Mouse (Mus musculus) hindbrain, embryonic 11.5 days (tissue): ENCODE measurements around the gene Fkbp4. TPM values are rescaled to one million over a fixed set of nuclear protein-coding genes. Genes with fewer than 3 reads are reported as not detected.
A peak's percentile ranks its signal among the peaks of the same experiment; 100 is the strongest.

Experiments
- ATAC-seq: fragments of 200-750 bp; cut with Nextera tagmentation; 2 replicates; pipeline ENCODE4 v1.8.0; 2017; ENCODE audit warnings: mild to moderate bottlenecking, moderate TSS enrichment, moderate library complexity; ENCODE audit not compliant: low FRiP score
- DNase-seq: peaks from one replicate; pipeline ENCODE4 v3.0.0-alpha.2; 2015; ENCODE audit warnings: low spot score
- H3K27ac ChIP-seq: fragments of 300-500 bp; sonication (generic); 2 replicates; pipeline ENCODE4 v1.5.1; 2014; ENCODE audit warnings: mild to moderate bottlenecking, low read depth, low read length
- H3K27me3 ChIP-seq: fragments of 300-500 bp; sonication (generic); 2 replicates; pipeline ENCODE4 v1.6.1; 2014; ENCODE audit warnings: mild to moderate bottlenecking, low read length, moderate library complexity, mixed read lengths; ENCODE audit not compliant: control insufficient read depth, insufficient read depth
- H3K36me3 ChIP-seq: fragments of 300-500 bp; sonication (generic); 2 replicates; pipeline ENCODE4 v1.6.1; 2014; ENCODE audit warnings: mild to moderate bottlenecking, low read length, moderate library complexity, mixed read lengths; ENCODE audit not compliant: control insufficient read depth, insufficient read depth
- H3K4me1 ChIP-seq: fragments of 300-500 bp; sonication (generic); replicated peaks from 2 replicates; pipeline ENCODE4 v1.6.1; 2014; ENCODE audit warnings: low read length, mixed read lengths; ENCODE audit not compliant: control insufficient read depth, insufficient read depth
- H3K4me2 ChIP-seq: fragments of 300-500 bp; sonication (generic); replicated peaks from 2 replicates; pipeline ENCODE4 v1.6.1; 2014; ENCODE audit warnings: mild to moderate bottlenecking, low read depth, low read length
- H3K4me3 ChIP-seq: fragments of 300-500 bp; sonication (generic); 2 replicates; pipeline ENCODE4 v1.5.1; 2014; ENCODE audit warnings: low read depth, low read length
- H3K9ac ChIP-seq: fragments of 300-500 bp; sonication (generic); 2 replicates; pipeline ENCODE4 v1.6.1; 2014; ENCODE audit warnings: low read depth, low read length
- H3K9me3 ChIP-seq: fragments of 300-500 bp; sonication (generic); 2 replicates; pipeline ENCODE4 v1.6.1; 2016; ENCODE audit warnings: low read length; ENCODE audit not compliant: control insufficient read depth
- WGBS: fragments of 180-500 bp; shearing (Covaris S2); extraction: QIAGEN DNeasy Blood & Tissue Kit; methylation state at CpG from one replicate; pipeline ENCODE4 v1.1.7; 2014; 5-methylcytosine and 5-hydroxymethylcytosine counted together
- polyA plus RNA-seq: library from polyadenylated mRNA; unstranded; fragments of >200 nt; fragmentation: Nextera tagmentation; extraction: Ambion mirVana; gene quantifications from 2 replicates; pipeline ENCODE4 v1.2.1, GENCODE M21; 2014

Gene Fkbp4
- polyA plus RNA-seq, 1 experiment from 2014 or later: 434 TPM

DNA sequence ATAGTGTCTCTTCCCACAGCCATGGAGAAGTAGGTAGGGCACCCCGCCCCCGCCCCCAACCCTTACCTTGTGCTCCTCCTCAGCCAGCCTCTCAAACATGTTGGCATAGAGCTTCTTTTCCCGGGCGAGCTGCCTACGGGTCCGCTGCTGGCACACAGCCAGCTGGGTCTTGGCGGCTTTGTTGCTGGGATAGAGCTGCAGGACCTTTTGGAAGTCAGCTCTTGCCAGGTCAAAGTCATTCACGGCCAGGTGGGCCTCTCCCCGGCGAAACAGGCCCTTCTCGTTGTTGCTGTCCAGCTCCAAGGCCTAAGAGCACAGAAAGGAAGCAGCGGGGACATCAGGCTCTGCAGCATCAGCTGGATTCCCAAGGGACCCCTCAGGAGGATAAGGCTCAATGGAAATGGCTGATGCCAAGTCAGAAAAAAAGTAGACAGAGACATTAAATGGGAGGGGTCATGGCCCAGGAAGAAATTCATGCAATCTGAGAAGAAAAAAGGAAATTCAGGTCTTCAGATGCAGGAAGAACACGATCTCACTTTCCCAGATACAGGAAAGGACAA lies 6.0 kb downstream of the Fkbp4 start:
- no peak overlapping the region for H3K4me2 ChIP-seq
- H3K4me1 ChIP-seq: no peaks in the 10 kb centered on the region
- DNase-seq (no peak), ATAC-seq (no peak)
- no peak overlapping the region for H3K4me3 ChIP-seq
- H3K27me3 ChIP-seq: no peaks in the 10 kb centered on the region
- H3K9me3 ChIP-seq: no peaks in the 10 kb centered on the region
- 93% methylated on average over 13 of the region's 13 CpGs for WGBS
- H3K27ac ChIP-seq: no peak overlapping the region
- H3K36me3 ChIP-seq: peaks cover 37% of the 10 kb centered on the region
- H3K9ac ChIP-seq: no peak overlapping the region

- DNase-seq: no peak
- Histone ChIP-seq H3K4me3 (no peak overlapping the region), H3K27me3 (no peaks in the 10 kb centered on the region), H3K9ac (no peak overlapping the region), H3K4me2 (no peak overlapping the region), H3K27ac (no peak overlapping the region), H3K9me3 (no peaks in the 10 kb centered on the region), H3K36me3 (peaks cover 25% of the 10 kb centered on the region), H3K4me1 (no peaks in the 10 kb centered on the region)
- no peak for ATAC-seq
- WGBS: 92% methylated on average over 6 of the region's 6 CpGs
Measured at GRCm38 (mm10) chr6:128429826-128430225, 8.7 kb downstream of the Fkbp4 start.

DNA sequence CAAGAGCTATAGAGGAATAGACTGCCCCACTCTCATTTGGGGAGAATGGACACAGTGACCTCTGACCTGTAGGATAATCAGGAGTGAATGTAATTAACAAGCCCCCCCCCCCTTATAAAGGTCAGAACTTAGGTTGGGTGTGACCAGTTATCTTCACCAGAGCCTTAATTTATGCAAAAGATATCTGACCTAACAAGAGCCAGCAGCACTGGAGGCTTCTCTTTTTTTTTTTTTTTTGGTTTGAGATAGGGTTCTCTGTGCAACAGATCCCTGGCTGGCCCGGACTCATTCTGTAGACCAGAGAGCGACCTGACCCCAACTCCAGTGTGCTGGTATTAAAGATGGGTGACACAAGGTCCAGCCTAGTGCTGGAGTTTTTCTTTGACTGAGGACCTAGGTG lies 9.2 kb downstream of the Fkbp4 start:
- WGBS: 88% methylated on average over 2 of the region's 2 CpGs
- Histone ChIP-seq H3K9ac (no peak overlapping the region), H3K27me3 (no peaks in the 10 kb centered on the region), H3K36me3 (peaks cover 24% of the 10 kb centered on the region), H3K4me3 (no peak overlapping the region), H3K4me2 (no peak overlapping the region), H3K9me3 (no peaks in the 10 kb centered on the region), H3K27ac (no peak overlapping the region), H3K4me1 (no peaks in the 10 kb centered on the region)
- no peak for DNase-seq
- ATAC-seq: no peak

DNA sequence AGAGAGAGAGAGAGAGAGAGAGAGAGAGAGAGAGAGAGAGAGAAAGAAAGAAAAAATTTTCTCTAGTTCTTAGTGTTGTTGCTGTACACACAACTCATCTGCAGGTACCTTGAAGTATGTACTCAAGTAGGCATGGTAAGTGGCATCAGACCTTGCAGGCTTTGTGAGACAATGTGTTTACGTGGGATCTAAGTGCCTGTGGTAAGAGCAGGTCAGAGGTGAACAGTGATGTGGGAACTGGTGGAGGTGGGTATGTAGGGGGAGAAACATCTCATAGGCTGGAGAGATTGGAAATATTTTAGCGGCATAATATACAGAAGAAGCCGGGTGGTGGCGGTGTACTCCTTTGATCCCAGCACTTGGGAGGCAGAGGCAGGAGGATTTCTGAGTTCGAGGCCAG lies 10.9 kb downstream of the Fkbp4 start:
- H3K27me3 ChIP-seq: no peaks in the 10 kb centered on the region
- no peaks in the 10 kb centered on the region for H3K9me3 ChIP-seq
- H3K27ac ChIP-seq: no peak overlapping the region
- H3K36me3 ChIP-seq: peaks cover 17% of the 10 kb centered on the region
- no peak overlapping the region for H3K9ac ChIP-seq
- 93% methylated on average over 5 of the region's 5 CpGs for WGBS
- ATAC-seq: no peak
- DNase-seq: no peak
- H3K4me3 ChIP-seq: no peak overlapping the region
- H3K4me2 ChIP-seq: no peak overlapping the region
- H3K4me1 ChIP-seq: 0 out of 2 replicates have a peak, but pooled peaks cover 2% of the 10 kb centered on the region

DNA sequence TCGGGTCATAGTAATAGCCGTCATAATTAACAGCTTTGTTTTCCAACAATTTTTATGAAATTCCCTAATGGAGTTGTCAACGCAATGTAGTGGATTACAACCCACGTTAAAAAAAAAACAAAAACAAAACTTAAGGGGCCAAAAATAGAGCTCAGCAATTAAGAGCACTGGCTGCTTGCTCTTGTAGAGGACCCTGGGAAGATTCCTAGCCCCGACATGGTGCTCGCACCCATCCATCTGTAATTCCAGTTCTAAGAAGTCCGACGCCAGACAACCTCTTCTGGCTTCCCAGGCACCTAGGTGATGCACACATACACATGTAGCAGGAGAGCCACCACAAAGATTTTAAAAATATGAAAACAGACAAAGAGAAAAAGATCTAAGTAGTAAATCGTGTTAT lies 13.4 kb downstream of the Fkbp4 start:
- Histone ChIP-seq H3K36me3 (peaks cover 3% of the 10 kb centered on the region), H3K27me3 (no peaks in the 10 kb centered on the region), H3K4me2 (peak overlapping the region; percentile 69), H3K27ac (peak overlapping the region; percentile 95), H3K9me3 (no peaks in the 10 kb centered on the region), H3K4me1 (0 out of 2 replicates have a peak, but pooled peaks cover 2% of the 10 kb centered on the region), H3K9ac (no peak overlapping the region), H3K4me3 (peak overlapping the region; percentile 63)
- DNase-seq (no peak), ATAC-seq (peak; percentile 22; the same call in 1 of the 2 replicates)
- 21% methylated on average over 9 of the region's 9 CpGs for WGBS

- Histone ChIP-seq H3K4me3 (peak within 1 kb of the TSS; percentile 63), H3K27ac (peak within 1 kb of the TSS; percentile 95), H3K9ac (peak within 1 kb of the TSS; percentile 69), H3K27me3 (no peaks in the 10 kb centered on the region), H3K9me3 (no peaks in the 10 kb centered on the region), H3K4me2 (peak within 1 kb of the TSS; percentile 69), H3K36me3 (no peaks in the 10 kb centered on the region), H3K4me1 (0 out of 2 replicates have a peak, but pooled peaks cover 2% of the 10 kb centered on the region)
- WGBS: under 1% methylated on average over 42 of the region's 42 CpGs
- DNase-seq (peak; percentile 97), ATAC-seq (peak; percentile 96)
Measured at GRCm38 (mm10) chr6:128424269-128425019, 14.0 kb downstream of the Fkbp4 start, which contains the start of gene Itfg2. TSS of gene Itfg2 (minus strand) at chr6:128424931.

- no peak for DNase-seq
- no peaks in the 10 kb centered on the region for H3K36me3 ChIP-seq
- peak overlapping the region; percentile 95 for H3K27ac ChIP-seq
- H3K27me3 ChIP-seq: no peaks in the 10 kb centered on the region
- H3K9me3 ChIP-seq: no peaks in the 10 kb centered on the region
- peak overlapping the region; percentile 69 for H3K9ac ChIP-seq
- no peak for ATAC-seq
- 52% methylated on average over 15 of the region's 16 CpGs for WGBS
- H3K4me2 ChIP-seq: peak overlapping the region; percentile 69
- peak overlapping the region; percentile 63 for H3K4me3 ChIP-seq
- 0 out of 2 replicates have a peak, but pooled peaks cover 2% of the 10 kb centered on the region for H3K4me1 ChIP-seq
Measured at GRCm38 (mm10) chr6:128423496-128424268, 14.8 kb downstream of the Fkbp4 start.

DNA sequence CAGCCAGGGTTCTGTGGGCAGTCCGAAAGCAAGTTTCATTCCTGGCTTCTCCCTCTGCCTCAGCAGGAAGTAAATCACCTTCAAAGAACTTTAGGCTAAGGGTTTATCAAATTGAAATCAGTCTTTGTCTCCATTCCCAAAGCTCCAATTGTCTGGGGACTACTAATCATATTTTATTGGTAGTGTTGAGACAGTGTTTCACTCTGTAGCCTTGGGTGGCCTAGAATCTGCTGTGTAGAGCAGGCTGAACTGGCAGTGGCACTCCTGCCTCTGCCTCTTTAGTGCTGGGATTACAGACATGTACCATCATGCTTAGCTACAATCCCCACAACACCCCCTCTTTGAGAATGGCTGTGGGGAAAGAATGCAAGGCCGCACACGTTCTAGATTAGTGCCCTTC lies 17.0 kb downstream of the Fkbp4 start:
- WGBS: 92% methylated on average over 3 of the region's 3 CpGs
- no peaks in the 10 kb centered on the region for H3K36me3 ChIP-seq
- H3K9me3 ChIP-seq: no peaks in the 10 kb centered on the region
- H3K27me3 ChIP-seq: no peaks in the 10 kb centered on the region
- no peak overlapping the region for H3K4me3 ChIP-seq
- no peak overlapping the region for H3K27ac ChIP-seq
- DNase-seq (no peak), ATAC-seq (no peak)
- H3K4me2 ChIP-seq: no peak overlapping the region
- H3K4me1 ChIP-seq: 0 out of 2 replicates have a peak, but pooled peaks cover 2% of the 10 kb centered on the region
- H3K9ac ChIP-seq: no peak overlapping the region
